Mouse (Mus musculus) bone marrow macrophage, adult 2 months (primary cell): ENCODE results near the gene Klhl8. TPM values are rescaled to one million over a fixed set of nuclear protein-coding genes. Genes with fewer than 3 reads are reported as not detected.

ENCODE experiments used
- H3K27ac ChIP-seq: 2 replicates; pipeline ENCODE4 v1.5.1; 2012; ENCODE audit warnings: low read depth, low read length; ENCODE audit not compliant: insufficient read depth
- H3K4me1 ChIP-seq: 2 replicates; pipeline ENCODE4 v1.6.1; 2012; ENCODE audit warnings: low read length; ENCODE audit not compliant: control insufficient read depth, insufficient read depth
- H3K4me3 ChIP-seq: 2 replicates; pipeline ENCODE4 v1.5.1; 2012; ENCODE audit warnings: mild to moderate bottlenecking, low read length, moderate library complexity; ENCODE audit not compliant: insufficient read depth
- CTCF ChIP-seq: IDR thresholded peaks from 2 replicates; pipeline ENCODE4 v1.5.1; 2012; ENCODE audit warnings: low read depth, mild to moderate bottlenecking, low read length, moderate library complexity
- POLR2A ChIP-seq: IDR thresholded peaks from 2 replicates; pipeline ENCODE4 v1.6.1; 2012; ENCODE audit warnings: mild to moderate bottlenecking, low read depth, low read length, borderline replicate concordance
- polyA plus RNA-seq: library from polyadenylated mRNA; stranded (reverse); fragments of >200 nt; gene quantifications from 2 replicates; pipeline ENCODE4 v1.2.4, GENCODE M21; 2012; ENCODE audit not compliant: missing spikeins, insufficient read depth, insufficient read length

The Klhl8 gene
- polyA plus RNA-seq, 1 experiment: 2.8 TPM

DNA sequence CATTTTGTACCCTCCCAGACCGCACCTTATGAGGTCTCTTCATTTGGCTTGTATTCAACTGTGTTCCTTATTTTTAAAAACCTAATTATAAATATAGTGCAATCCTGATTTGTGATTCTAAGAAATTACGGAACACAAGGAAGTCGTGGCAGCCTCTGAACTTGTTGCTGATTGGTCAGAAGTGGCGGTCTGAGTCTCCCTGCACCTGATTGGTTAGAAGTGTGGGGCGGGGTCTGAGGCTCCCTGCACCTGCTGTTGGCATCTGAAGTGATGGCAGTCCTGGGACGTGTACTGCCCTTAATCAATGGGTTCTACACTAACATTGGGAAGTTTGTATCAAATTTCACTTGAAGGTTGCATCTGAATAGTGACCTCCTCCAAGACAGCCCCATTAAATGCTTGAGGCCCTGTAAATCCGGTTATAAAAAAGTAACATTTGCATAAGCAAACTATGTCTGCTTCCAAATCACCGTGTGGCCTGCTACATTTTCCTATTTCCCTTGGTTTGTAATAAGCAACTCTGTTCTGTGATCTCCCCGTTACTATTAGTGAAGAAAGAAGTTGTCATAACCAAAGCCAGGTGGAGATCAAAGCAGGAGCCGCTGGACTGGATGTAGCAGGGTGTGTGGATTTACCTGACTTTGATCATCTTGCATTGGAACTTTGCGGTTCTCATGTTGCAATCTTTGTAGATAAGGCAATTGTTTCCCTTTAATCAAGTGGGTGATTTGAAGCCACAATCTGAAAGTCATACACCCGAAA, 5.7 kb upstream of the Klhl8 start:
- Histone ChIP-seq H3K27ac (no peak overlapping the region), H3K4me1 (peaks cover 7% of the 10 kb centered on the region), H3K4me3 (no peak overlapping the region)
- no peak for TF ChIP-seq POLR2A
- TF ChIP-seq CTCF: no peak

DNA sequence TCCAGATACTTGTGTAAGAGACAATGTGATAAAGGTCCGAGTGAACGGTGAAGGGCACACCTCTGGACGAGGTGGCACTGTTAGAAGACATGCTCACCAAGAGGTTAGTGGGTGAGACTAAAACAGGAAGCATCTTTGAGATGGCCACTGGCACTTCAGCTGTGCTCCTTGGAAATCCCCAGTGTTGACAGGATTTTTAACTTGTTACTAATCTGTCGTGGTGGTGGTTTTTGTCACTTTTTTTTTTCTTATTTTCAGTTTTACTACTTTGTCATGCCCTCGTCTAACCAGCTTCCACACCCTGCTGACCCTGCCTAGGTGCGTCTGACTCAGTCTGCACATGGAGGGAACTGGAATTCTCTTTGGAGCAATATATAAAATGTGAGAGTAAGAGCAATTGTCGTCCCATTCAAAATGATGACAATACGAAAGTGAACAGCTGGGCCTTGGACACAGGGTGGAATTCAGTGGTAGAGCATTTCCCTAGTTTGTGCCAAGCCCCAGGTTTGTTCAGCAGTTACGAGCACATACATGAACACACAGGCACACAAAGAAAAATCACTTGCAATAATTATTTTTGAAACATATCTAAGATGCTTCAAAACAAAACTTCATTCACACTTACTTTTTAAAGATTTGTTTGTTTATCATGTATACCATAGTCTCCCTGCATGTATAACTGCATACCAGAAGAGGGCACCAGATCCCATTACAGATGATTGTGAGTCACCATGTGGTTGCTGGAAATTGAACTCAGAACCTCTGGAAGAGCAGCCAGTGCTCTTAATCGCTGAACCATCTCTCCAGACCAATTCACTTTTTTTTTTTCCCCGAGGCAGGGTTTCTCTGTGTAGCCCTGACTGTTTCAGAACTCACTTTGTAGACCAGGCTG, 3.5 kb upstream of the Klhl8 start:
- Histone ChIP-seq H3K27ac (no peak overlapping the region), H3K4me1 (peaks cover 6% of the 10 kb centered on the region), H3K4me3 (no peak overlapping the region)
- TF ChIP-seq POLR2A (no peak), CTCF (no peak)

DNA sequence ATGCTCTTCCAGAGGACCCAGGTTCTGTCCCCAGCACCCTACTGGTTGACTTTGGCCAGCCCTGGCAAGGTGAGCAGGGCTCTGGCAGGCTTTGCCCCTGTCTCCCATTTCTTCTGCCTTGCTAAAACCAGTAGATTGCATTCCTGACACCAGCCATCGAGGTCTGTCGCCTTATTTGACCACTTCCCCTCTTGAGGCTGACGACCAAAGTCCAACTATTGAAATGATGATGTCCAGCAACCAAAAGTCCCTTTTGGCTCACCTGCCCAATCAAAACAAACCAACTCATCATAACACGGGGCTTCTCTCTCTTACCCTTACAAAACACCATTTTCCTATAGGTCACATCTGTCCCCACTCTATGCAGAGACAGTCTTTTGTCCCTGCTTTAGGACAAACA, 2.1 kb upstream of the Klhl8 start:
- Histone ChIP-seq H3K27ac (no peak overlapping the region), H3K4me3 (no peak overlapping the region), H3K4me1 (peaks cover 6% of the 10 kb centered on the region)
- TF ChIP-seq CTCF (no peak), POLR2A (no peak)

DNA sequence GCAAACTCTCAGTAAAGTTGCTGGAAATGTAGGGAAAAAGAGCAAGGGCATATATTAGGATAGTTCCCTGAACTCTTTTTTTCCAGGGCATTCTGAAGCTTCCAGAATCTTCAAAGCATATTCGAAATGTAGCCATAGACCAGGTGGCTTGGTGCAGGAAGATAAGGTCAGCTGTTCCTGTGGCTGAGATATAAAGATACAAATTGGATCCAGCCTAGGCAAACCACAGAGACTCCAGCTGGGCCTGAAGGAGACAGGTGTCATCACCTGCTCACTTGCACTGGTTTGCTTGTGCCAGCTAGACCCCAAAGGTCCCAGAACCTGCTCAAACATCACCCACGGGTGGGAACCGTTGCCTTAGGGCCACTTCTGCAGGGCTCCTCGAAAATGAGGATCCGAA, 496 bp upstream of the Klhl8 start:
- Histone ChIP-seq H3K4me3 (no peak overlapping the region), H3K4me1 (peaks cover 6% of the 10 kb centered on the region), H3K27ac (no peak overlapping the region)
- no peak for TF ChIP-seq CTCF
- no peak for TF ChIP-seq POLR2A

DNA sequence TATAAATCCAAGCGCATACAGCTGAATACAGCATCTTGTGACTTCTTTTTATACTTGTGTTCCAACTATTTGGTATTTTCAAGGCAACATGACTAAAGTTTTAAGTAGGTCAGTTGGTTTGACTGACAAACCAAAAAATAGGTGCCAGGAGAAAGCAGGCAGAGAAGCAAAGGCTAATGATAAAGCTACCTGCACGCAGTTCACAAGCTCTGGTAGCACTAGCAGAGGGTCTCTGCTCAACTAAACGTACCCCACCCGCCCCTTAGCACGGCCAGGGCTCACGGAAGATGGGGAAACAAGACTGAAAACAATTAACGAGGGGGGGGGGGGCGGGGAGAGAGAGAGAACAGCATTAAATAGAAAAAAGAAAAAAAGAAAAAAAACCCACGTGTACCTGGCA, 903 bp downstream of the Klhl8 start:
- TF ChIP-seq CTCF: no peak
- no peak for TF ChIP-seq POLR2A
- Histone ChIP-seq H3K4me3 (peak overlapping the region; percentile 92; the same call in 1 of the 2 replicates), H3K4me1 (peaks cover 6% of the 10 kb centered on the region), H3K27ac (no peak overlapping the region)

DNA sequence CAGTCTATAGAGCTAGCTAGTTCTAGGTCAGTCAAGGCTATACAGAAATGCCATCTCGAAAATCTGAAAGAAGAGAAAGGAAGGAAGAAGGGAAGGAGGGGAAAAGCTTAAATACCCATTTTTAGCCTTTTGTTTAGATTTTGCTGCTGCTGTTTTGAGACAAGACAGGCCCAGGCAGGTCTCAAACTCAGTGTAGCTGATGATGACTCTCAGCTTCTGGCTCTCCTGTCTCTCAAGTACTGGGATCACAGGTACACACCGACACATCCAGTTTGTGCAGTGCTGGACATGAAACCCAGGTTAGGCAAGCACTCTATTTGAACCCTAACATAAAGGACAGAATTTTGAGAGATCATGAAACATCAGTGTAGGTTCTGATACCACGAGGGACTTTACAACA, 1.6 kb downstream of the Klhl8 start:
- H3K4me3 ChIP-seq: no peak overlapping the region

DNA sequence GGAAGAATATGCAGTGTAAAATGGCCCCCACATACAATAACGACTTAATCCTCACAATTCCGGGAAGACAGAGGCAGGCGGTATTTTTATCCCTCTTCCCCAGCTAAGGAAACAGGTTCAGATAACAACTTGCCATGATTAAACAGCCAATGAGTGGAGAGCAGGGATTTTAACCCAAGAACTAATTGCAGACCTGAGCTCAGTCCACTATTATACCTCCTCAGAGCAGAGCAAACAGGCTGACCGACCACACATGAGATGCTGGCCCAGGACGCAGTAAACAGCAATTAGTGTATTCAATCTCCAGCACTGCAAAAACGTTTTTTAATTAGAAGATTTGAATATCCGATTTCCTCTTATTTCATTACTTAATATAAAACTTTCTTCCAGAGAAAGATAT, 2.2 kb downstream of the Klhl8 start:
- TF ChIP-seq CTCF (no peak), POLR2A (no peak)
- Histone ChIP-seq H3K4me1 (no peaks in the 10 kb centered on the region), H3K4me3 (no peak overlapping the region), H3K27ac (no peak overlapping the region)

More for the DNA sequence above, 1.6 kb downstream of the Klhl8 start:
- TF ChIP-seq CTCF: no peak
- TF ChIP-seq POLR2A: no peak
- H3K4me1 ChIP-seq: peaks cover 4% of the 10 kb centered on the region
- H3K27ac ChIP-seq: no peak overlapping the region

DNA sequence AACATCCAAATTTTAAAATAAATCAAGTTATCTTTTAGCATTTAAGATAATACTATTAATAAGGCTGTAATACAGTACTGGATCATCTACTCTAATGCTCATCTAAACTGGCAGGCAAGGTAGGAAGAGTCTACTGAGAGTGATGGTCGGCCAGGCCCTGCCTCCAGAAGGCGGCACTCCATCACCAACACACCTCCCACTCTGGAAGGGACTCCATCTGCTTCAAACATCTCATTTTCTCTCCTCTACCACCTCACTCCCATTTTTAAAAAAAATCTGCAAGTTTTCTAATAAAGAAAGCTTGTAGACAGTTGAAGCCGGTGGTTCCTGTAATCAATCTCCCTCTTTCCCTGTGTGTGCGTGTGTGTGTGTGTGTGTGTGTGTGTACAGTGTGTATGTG, 3.2 kb downstream of the Klhl8 start:
- Histone ChIP-seq H3K4me3 (no peak overlapping the region), H3K27ac (no peak overlapping the region), H3K4me1 (no peaks in the 10 kb centered on the region)
- no peak for TF ChIP-seq CTCF
- no peak for TF ChIP-seq POLR2A

DNA sequence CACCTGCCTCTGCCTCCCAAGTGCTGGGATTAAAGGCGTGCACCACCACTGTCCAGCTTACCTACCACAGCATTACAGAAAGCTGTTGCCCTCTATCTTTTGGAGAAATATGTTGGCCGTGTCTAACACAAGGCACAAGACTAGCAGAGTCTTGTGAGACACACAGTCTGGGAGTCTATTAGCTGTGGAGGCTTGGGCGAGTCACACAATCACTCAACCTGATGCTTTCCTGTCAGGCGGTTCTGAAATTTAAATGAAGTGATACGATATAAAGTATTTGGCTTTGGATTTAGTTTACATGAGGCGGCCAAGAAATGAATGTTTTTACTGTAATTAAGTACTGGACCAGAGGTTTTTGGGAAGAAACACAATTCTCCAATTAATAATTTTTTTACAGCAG, 4.9 kb downstream of the Klhl8 start:
- TF ChIP-seq CTCF (no peak), POLR2A (no peak)
- Histone ChIP-seq H3K4me3 (no peak overlapping the region), H3K4me1 (no peaks in the 10 kb centered on the region), H3K27ac (no peak overlapping the region)

DNA sequence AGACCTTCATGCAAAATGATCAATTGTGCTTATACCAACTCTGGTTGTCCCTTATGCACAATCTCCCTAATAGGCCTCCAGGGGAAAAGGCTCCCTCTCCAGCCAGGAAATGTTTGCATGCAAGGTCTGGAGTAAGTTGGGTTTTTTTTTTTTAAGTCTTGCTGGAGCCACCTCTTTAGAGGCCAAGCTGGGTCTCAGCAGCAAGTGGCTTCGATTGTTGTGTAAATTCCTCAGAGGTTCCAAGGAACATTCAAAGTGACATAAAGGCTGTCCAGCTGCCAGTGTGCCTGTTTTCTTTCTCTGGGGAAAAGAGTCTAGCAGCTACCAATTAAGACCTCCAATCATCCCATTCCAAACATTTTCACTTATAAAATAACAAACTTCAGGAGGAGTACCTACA, 12.7 kb downstream of the Klhl8 start:
- no peak overlapping the region for H3K27ac ChIP-seq
- TF ChIP-seq POLR2A (no peak), CTCF (no peak)

More for the DNA sequence above, 12.7 kb downstream of the Klhl8 start:
- no peak overlapping the region for H3K4me3 ChIP-seq
- H3K4me1 ChIP-seq: no peaks in the 10 kb centered on the region
